Mouse (Mus musculus): ENCODE measurements around the gene Ppp6r3.
"Not testable (repeated sequence)": the region's sequence is repeated elsewhere in the genome, so short reads cannot be mapped to it uniquely, and the experiment has no call there.

Ppp6r3 gene

GRCm38 (mm10) chr19:3574593-3575094 lies 905 bp downstream of the Ppp6r3 start:
- peak; percentile 11 for DNase-seq

GRCm38 (mm10) chr19:3564309-3564708 lies 11.2 kb downstream of the Ppp6r3 start:
- no peak for DNase-seq

GRCm38 (mm10) chr19:3562752-3563151 lies 12.8 kb downstream of the Ppp6r3 start:
- no peak for DNase-seq

- no peak for DNase-seq
Observed at GRCm38 (mm10) chr19:3562298-3562697, 13.3 kb downstream of the Ppp6r3 start.

- no peak for DNase-seq
Observed at GRCm38 (mm10) chr19:3556169-3556827, 19.3 kb downstream of the Ppp6r3 start.

GRCm38 (mm10) chr19:3554785-3555184 lies 20.8 kb downstream of the Ppp6r3 start:
- DNase-seq = no peak

GRCm38 (mm10) chr19:3551573-3552159 lies 23.9 kb downstream of the Ppp6r3 start:
- DNase-seq = peak; percentile 1

- DNase-seq = no peak
Observed at GRCm38 (mm10) chr19:3550101-3550500, 25.4 kb downstream of the Ppp6r3 start.

- no peak for DNase-seq
Observed at GRCm38 (mm10) chr19:3549263-3549662, 26.3 kb downstream of the Ppp6r3 start.

GRCm38 (mm10) chr19:3548311-3548710 lies 27.2 kb downstream of the Ppp6r3 start:
- DNase-seq = no peak

GRCm38 (mm10) chr19:3544995-3545394 lies 30.6 kb downstream of the Ppp6r3 start:
- no peak for DNase-seq

- no peak for DNase-seq
Observed at GRCm38 (mm10) chr19:3542591-3542990, 33.0 kb downstream of the Ppp6r3 start.

GRCm38 (mm10) chr19:3540997-3541396 lies 34.6 kb downstream of the Ppp6r3 start:
- no peak for DNase-seq

- no peak for DNase-seq
Observed at GRCm38 (mm10) chr19:3540254-3540653, 35.3 kb downstream of the Ppp6r3 start.

GRCm38 (mm10) chr19:3539456-3539855 lies 36.1 kb downstream of the Ppp6r3 start:
- DNase-seq = no peak

- DNase-seq = no peak
Observed at GRCm38 (mm10) chr19:3537658-3538057, 37.9 kb downstream of the Ppp6r3 start.

GRCm38 (mm10) chr19:3534945-3535344 lies 40.6 kb downstream of the Ppp6r3 start:
- no peak for DNase-seq

- DNase-seq = not testable (repeated sequence)
Observed at GRCm38 (mm10) chr19:3533266-3533966, 42.1 kb downstream of the Ppp6r3 start.

GRCm38 (mm10) chr19:3532717-3533260 lies 42.8 kb downstream of the Ppp6r3 start:
- DNase-seq = no peak

GRCm38 (mm10) chr19:3529781-3530180 lies 45.8 kb downstream of the Ppp6r3 start:
- DNase-seq = no peak

- DNase-seq = no peak
Observed at GRCm38 (mm10) chr19:3528646-3529045, 46.9 kb downstream of the Ppp6r3 start.

- no peak for DNase-seq
Observed at GRCm38 (mm10) chr19:3527531-3527930, 48.0 kb downstream of the Ppp6r3 start.

- DNase-seq = no peak
Observed at GRCm38 (mm10) chr19:3519471-3520169, 55.9 kb downstream of the Ppp6r3 start.
